Mouse (Mus musculus): ENCODE measurements at regions not wholly inside any gene's neighbourhood (a gene's known extent, or its start where the extent isn't known, plus 50 kb on each side); places are given as distances from the start of the nearest gene placed in this dataset.

- Histone ChIP-seq H3K4me2 (ENCODE audit: low read length) (peak overlapping the region; percentile 18; the same call in 1 of the 2 replicates), H3K4me3 (replicated peaks; ENCODE audit: low read depth, low read length) (no peak overlapping the region), H3K27ac (no peak overlapping the region), H3K36me3 (ENCODE audit: insufficient read depth, low read length) (no peaks in the 10 kb centered on the region), H3K27me3 (ENCODE audit: insufficient read depth, low read length) (no peaks in the 10 kb centered on the region), H3K9me3 (replicated peaks; ENCODE audit: low read length) (no peaks in the 10 kb centered on the region), H3K4me1 (replicated peaks; ENCODE audit: insufficient read depth, low read length) (no peaks in the 10 kb centered on the region), H3K9ac (ENCODE audit: low read depth, low read length) (no peak overlapping the region)
- TF ChIP-seq CTCF (IDR thresholded peaks at IDR 0.05; ENCODE audit: low read depth): no peak
- ATAC-seq (replicated peaks; ENCODE audit: low FRiP score, low read depth) (0 out of 2 replicates have a peak, but pooled peaks have one; percentile 36), DNase-seq (ENCODE audit: low spot score) (peak; percentile 72)
- 25% methylated on average over 7 of the region's 7 CpGs for WGBS
Measured at GRCm38 (mm10) chr2:110487950-110488349, 109.1 kb upstream of the Slc5a12 start.

GRCm38 (mm10) chr2:110501786-110502185 lies 95.3 kb upstream of the Slc5a12 start:
- no peak overlapping the region for H3K27ac ChIP-seq
- H3K9ac ChIP-seq (ENCODE audit: low read depth, low read length): no peak overlapping the region
- ATAC-seq (replicated peaks; ENCODE audit: low FRiP score, low read depth) (no peak), DNase-seq (ENCODE audit: low spot score) (no peak)
- no peaks in the 10 kb centered on the region for H3K9me3 ChIP-seq (replicated peaks; ENCODE audit: low read length)
- H3K36me3 ChIP-seq (ENCODE audit: insufficient read depth, low read length): no peaks in the 10 kb centered on the region
- H3K4me1 ChIP-seq (replicated peaks; ENCODE audit: insufficient read depth, low read length): no peaks in the 10 kb centered on the region
- H3K4me3 ChIP-seq (replicated peaks; ENCODE audit: low read depth, low read length): no peak overlapping the region
- H3K4me2 ChIP-seq (ENCODE audit: low read length): no peak overlapping the region
- WGBS: 79% methylated on average over 2 of the region's 2 CpGs
- H3K27me3 ChIP-seq (ENCODE audit: insufficient read depth, low read length): no peaks in the 10 kb centered on the region
- no peak for TF ChIP-seq CTCF (IDR thresholded peaks at IDR 0.05; ENCODE audit: low read depth)

GRCm38 (mm10) chr2:110508162-110508748 lies 88.8 kb upstream of the Slc5a12 start:
- Histone ChIP-seq H3K27me3 (ENCODE audit: insufficient read depth, low read length) (no peaks in the 10 kb centered on the region), H3K9me3 (replicated peaks; ENCODE audit: low read length) (no peaks in the 10 kb centered on the region), H3K9ac (ENCODE audit: low read depth, low read length) (no peak overlapping the region), H3K36me3 (ENCODE audit: insufficient read depth, low read length) (no peaks in the 10 kb centered on the region), H3K4me1 (replicated peaks; ENCODE audit: insufficient read depth, low read length) (no peaks in the 10 kb centered on the region), H3K27ac (no peak overlapping the region), H3K4me2 (ENCODE audit: low read length) (no peak overlapping the region), H3K4me3 (replicated peaks; ENCODE audit: low read depth, low read length) (no peak overlapping the region)
- TF ChIP-seq CTCF (IDR thresholded peaks at IDR 0.05; ENCODE audit: low read depth): no peak
- WGBS: 69% methylated on average over 3 of the region's 3 CpGs
- DNase-seq (ENCODE audit: low spot score) (no peak), ATAC-seq (replicated peaks; ENCODE audit: low FRiP score, low read depth) (no peak)

GRCm38 (mm10) chr2:110523173-110523803 lies 73.8 kb upstream of the Slc5a12 start:
- no peak for TF ChIP-seq CTCF (IDR thresholded peaks at IDR 0.05; ENCODE audit: low read depth)
- Histone ChIP-seq H3K27me3 (ENCODE audit: insufficient read depth, low read length) (no peaks in the 10 kb centered on the region), H3K4me1 (replicated peaks; ENCODE audit: insufficient read depth, low read length) (no peaks in the 10 kb centered on the region), H3K4me3 (replicated peaks; ENCODE audit: low read depth, low read length) (no peak overlapping the region), H3K4me2 (ENCODE audit: low read length) (no peak overlapping the region), H3K9me3 (replicated peaks; ENCODE audit: low read length) (no peaks in the 10 kb centered on the region), H3K9ac (ENCODE audit: low read depth, low read length) (no peak overlapping the region), H3K27ac (no peak overlapping the region), H3K36me3 (ENCODE audit: insufficient read depth, low read length) (no peaks in the 10 kb centered on the region)
- WGBS: 30% methylated on average over 7 of the region's 7 CpGs
- DNase-seq (ENCODE audit: low spot score) (peak; percentile 90), ATAC-seq (replicated peaks; ENCODE audit: low FRiP score, low read depth) (no peak)

- DNase-seq (ENCODE audit: low spot score) (peak; percentile 52), ATAC-seq (replicated peaks; ENCODE audit: low FRiP score, low read depth) (no peak)
- no peaks in the 10 kb centered on the region for H3K27me3 ChIP-seq (ENCODE audit: insufficient read depth, low read length)
- H3K9me3 ChIP-seq (replicated peaks; ENCODE audit: low read length): no peaks in the 10 kb centered on the region
- H3K4me2 ChIP-seq (ENCODE audit: low read length): no peak overlapping the region
- no peak overlapping the region for H3K27ac ChIP-seq
- H3K9ac ChIP-seq (ENCODE audit: low read depth, low read length): no peak overlapping the region
- 26% methylated on average over 3 of the region's 3 CpGs for WGBS
- no peak for TF ChIP-seq CTCF (IDR thresholded peaks at IDR 0.05; ENCODE audit: low read depth)
- H3K4me1 ChIP-seq (replicated peaks; ENCODE audit: insufficient read depth, low read length): no peaks in the 10 kb centered on the region
- H3K4me3 ChIP-seq (replicated peaks; ENCODE audit: low read depth, low read length): no peak overlapping the region
- no peaks in the 10 kb centered on the region for H3K36me3 ChIP-seq (ENCODE audit: insufficient read depth, low read length)
Measured at GRCm38 (mm10) chr2:110528191-110528590, 68.9 kb upstream of the Slc5a12 start.

GRCm38 (mm10) chr2:110540140-110540539 lies 57.0 kb upstream of the Slc5a12 start:
- Histone ChIP-seq H3K4me2 (ENCODE audit: low read length) (no peak overlapping the region), H3K27me3 (ENCODE audit: insufficient read depth, low read length) (no peaks in the 10 kb centered on the region), H3K4me3 (replicated peaks; ENCODE audit: low read depth, low read length) (no peak overlapping the region), H3K9me3 (replicated peaks; ENCODE audit: low read length) (no peaks in the 10 kb centered on the region), H3K27ac (no peak overlapping the region), H3K36me3 (ENCODE audit: insufficient read depth, low read length) (no peaks in the 10 kb centered on the region), H3K4me1 (replicated peaks; ENCODE audit: insufficient read depth, low read length) (no peaks in the 10 kb centered on the region), H3K9ac (ENCODE audit: low read depth, low read length) (no peak overlapping the region)
- ATAC-seq (replicated peaks; ENCODE audit: low FRiP score, low read depth) (no peak), DNase-seq (ENCODE audit: low spot score) (no peak)
- WGBS: 78% methylated on average over 2 of the region's 2 CpGs
- no peak for TF ChIP-seq CTCF (IDR thresholded peaks at IDR 0.05; ENCODE audit: low read depth)

Measured in kidney, postnatal 0 days (tissue).